8 mouse cellular contexts compared by ENCODE assay signal in genomic region chr2:118900826-118901140, GRCm38 (mm10). TPM values are rescaled to one million over a fixed set of nuclear protein-coding genes. Genes with fewer than 3 reads are reported as not detected.
DNase-seq lines count a peak whose midpoint lies in the region; ATAC-seq and TF ChIP-seq lines count a peak whose summit lies in the region.

No protein-coding gene starts in this region.

- H3K4me2 ChIP-seq in heart, embryonic 15.5 days: peak overlapping the region; percentile 98
- H3K4me2 ChIP-seq in forebrain, embryonic 16.5 days (ENCODE audit: low read length): peak overlapping the region; percentile 100
- peak overlapping the region; percentile 100 for H3K4me2 ChIP-seq in liver, postnatal 0 days (ENCODE audit: low read depth, low read length)

- peaks cover 57% of the 10 kb centered on the region for H3K4me1 ChIP-seq in heart, embryonic 15.5 days (replicated peaks)
- H3K4me1 ChIP-seq in ES-Bruce4 (ENCODE audit: control insufficient read depth, insufficient read depth, low read length): peaks cover 3% of the 10 kb centered on the region
- H3K4me1 ChIP-seq in forebrain, embryonic 16.5 days (replicated peaks; ENCODE audit: control insufficient read depth, insufficient read depth, low read length): peaks cover 56% of the 10 kb centered on the region
- H3K4me1 ChIP-seq in liver, postnatal 0 days (ENCODE audit: insufficient read depth): peaks cover 59% of the 10 kb centered on the region

- 0% methylated on average over 11 of the region's 11 CpGs for WGBS in heart, embryonic 15.5 days
- 1% methylated on average over 11 of the region's 11 CpGs for WGBS in forebrain, embryonic 16.5 days
- 1% methylated on average over 11 of the region's 11 CpGs for WGBS in liver, postnatal 0 days (ENCODE audit: insufficient replicate concordance)

- H3K36me3 ChIP-seq in heart, embryonic 15.5 days: no peaks in the 10 kb centered on the region
- H3K36me3 ChIP-seq in ES-Bruce4 (ENCODE audit: control insufficient read depth, insufficient read depth, low read length, poor library complexity, severe bottlenecking): no peaks in the 10 kb centered on the region
- no peaks in the 10 kb centered on the region for H3K36me3 ChIP-seq in forebrain, embryonic 16.5 days (ENCODE audit: control insufficient read depth, insufficient read depth)
- no peaks in the 10 kb centered on the region for H3K36me3 ChIP-seq in liver, postnatal 0 days (replicated peaks; ENCODE audit: insufficient read depth, low read length)

- intact Hi-C loops in heart, postnatal 14 days (cut with DNase I): loop anchor here (10.0 kb wide), 1 partner anchor 284 kb away; no protein-coding TSS in a partner anchor

- no peaks in the 10 kb centered on the region for H3K9me3 ChIP-seq in heart, embryonic 15.5 days (replicated peaks)
- H3K9me3 ChIP-seq in ES-Bruce4 (replicated peaks; ENCODE audit: control insufficient read depth, insufficient read depth, low read length, poor library complexity, severe bottlenecking): no peaks in the 10 kb centered on the region
- no peaks in the 10 kb centered on the region for H3K9me3 ChIP-seq in forebrain, embryonic 16.5 days (ENCODE audit: control insufficient read depth, low read length)
- H3K9me3 ChIP-seq in liver, postnatal 0 days (ENCODE audit: low read length): no peaks in the 10 kb centered on the region

- H3K9ac ChIP-seq in heart, embryonic 15.5 days: peak overlapping the region; percentile 52
- peak overlapping the region; percentile 39 for H3K9ac ChIP-seq in ES-Bruce4 (ENCODE audit: low read depth, poor library complexity, severe bottlenecking)
- H3K9ac ChIP-seq in forebrain, embryonic 16.5 days (replicated peaks; ENCODE audit: low read depth, low read length): peak overlapping the region; percentile 61
- peak overlapping the region; percentile 89 for H3K9ac ChIP-seq in liver, postnatal 0 days (replicated peaks)

- no peak overlapping the region for H3K27ac ChIP-seq in heart, embryonic 15.5 days
- H3K27ac ChIP-seq in ES-Bruce4 (ENCODE audit: insufficient read depth, low read length): no peak overlapping the region
- H3K27ac ChIP-seq in forebrain, embryonic 16.5 days (ENCODE audit: low read length): no peak overlapping the region
- H3K27ac ChIP-seq in liver, postnatal 0 days (ENCODE audit: low read depth): 0 out of 2 replicates have a peak overlapping the region, but pooled peaks have one; percentile 31

- DNase-seq in heart, postnatal 14 days: no peak
- no peak for DNase-seq in liver, postnatal 0 days
- no peak for DNase-seq in adrenal gland, postnatal 36 days
- no peak for DNase-seq in spleen, postnatal 10 days (ENCODE audit: low spot score in 2 of 2)

- peak overlapping the region; percentile 96 for H3K4me3 ChIP-seq in heart, embryonic 15.5 days
- peak overlapping the region; percentile 52 for H3K4me3 ChIP-seq in ES-Bruce4 (ENCODE audit: low read depth, low read length)
- peak overlapping the region; percentile 88 for H3K4me3 ChIP-seq in forebrain, embryonic 16.5 days (replicated peaks; ENCODE audit: low read length)
- peak overlapping the region; percentile 95 for H3K4me3 ChIP-seq in liver, postnatal 0 days (ENCODE audit: low read depth, low read length)

- TF ChIP-seq POLR2A in ES-Bruce4 (IDR thresholded peaks at IDR 0.05; ENCODE audit: insufficient read depth, low read length): no peak

- no peak for TF ChIP-seq CTCF in ES-Bruce4 (IDR thresholded peaks at IDR 0.05; ENCODE audit: low read depth, low read length)
- no peak for TF ChIP-seq CTCF in liver, postnatal 0 days (IDR thresholded peaks at IDR 0.05; ENCODE audit: low read depth)

- ATAC-seq in heart, embryonic 15.5 days (replicated peaks; ENCODE audit: insufficient number of reproducible peaks, insufficient read depth, low FRiP score, low read depth): no peak
- no peak; the same call in 1 of the 2 replicates for ATAC-seq in forebrain, embryonic 16.5 days
- ATAC-seq in liver, postnatal 0 days: no peak
- ATAC-seq in CD4-positive, CD25-positive, alpha-beta regulatory T cell, adult 4 months: no peak

- H3K27me3 ChIP-seq in heart, embryonic 15.5 days: peaks cover 46% of the 10 kb centered on the region
- peaks cover 9% of the 10 kb centered on the region; the same call in 1 of the 2 replicates for H3K27me3 ChIP-seq in ES-Bruce4 (ENCODE audit: control insufficient read depth, insufficient read depth, low read length, poor library complexity, severe bottlenecking)
- H3K27me3 ChIP-seq in forebrain, embryonic 16.5 days (replicated peaks; ENCODE audit: control insufficient read depth, insufficient read depth, low read length): peaks cover 40% of the 10 kb centered on the region
- peaks cover 48% of the 10 kb centered on the region for H3K27me3 ChIP-seq in liver, postnatal 0 days (ENCODE audit: insufficient read depth, low read length)

- TF ChIP-seq EP300 in ES-Bruce4 (IDR thresholded peaks at IDR 0.05; ENCODE audit: insufficient read depth, low read depth, low read length): no peak
- no peak for TF ChIP-seq EP300 in liver, postnatal 0 days (IDR thresholded peaks at IDR 0.05; ENCODE audit: low read depth)

RNA-seq across cellular contexts. Expression of gene Bahd1, which starts 0.6 kb away (rescaled TPM):
- 3.3 and 5.1 TPM in 2 replicates for polyA plus RNA-seq in heart, embryonic 15.5 days (2015; fragmentation: Nextera tagmentation; extraction: Ambion mirVana)
- 10 to 100 TPM; 15.9 to 17.7 TPM for total RNA-seq in heart, postnatal 14 days (2021)
- polyA plus RNA-seq in ES-Bruce4 (2011; ENCODE audit: insufficient read depth, insufficient read length, low read depth, missing spikeins): 12.2 and 14.1 TPM in 2 replicates
- polyA plus RNA-seq in forebrain, embryonic 16.5 days (2015; fragmentation: Nextera tagmentation; extraction: Ambion mirVana): 5.7 and 6.5 TPM in 2 replicates
- 2.4 and 2.5 TPM in 2 replicates for polyA plus RNA-seq in liver, postnatal 0 days (2015; fragmentation: Nextera tagmentation; extraction: Ambion mirVana)
- total RNA-seq in adrenal gland, postnatal 36 days (2021): 10 to 100 TPM; 40.3 to 42.3 TPM
- polyA plus RNA-seq in CD4-positive, CD25-positive, alpha-beta regulatory T cell, adult 4 months (2017; shearing (Covaris generic)): 1 to 10 TPM; 2.5 to 3.8 TPM

RNA-seq across cellular contexts. Expression of gene Chst14, which starts 25.5 kb away (rescaled TPM):
- 16.5 and 20.5 TPM in 2 replicates for polyA plus RNA-seq in heart, embryonic 15.5 days (2015; fragmentation: Nextera tagmentation; extraction: Ambion mirVana)
- 10 to 100 TPM; 10.2 to 11.3 TPM for total RNA-seq in heart, postnatal 14 days (2021)
- 9.3 and 10.3 TPM in 2 replicates for polyA plus RNA-seq in ES-Bruce4 (2011; ENCODE audit: insufficient read depth, insufficient read length, low read depth, missing spikeins)
- polyA plus RNA-seq in forebrain, embryonic 16.5 days (2015; fragmentation: Nextera tagmentation; extraction: Ambion mirVana): 5.4 and 6.1 TPM in 2 replicates
- polyA plus RNA-seq in liver, postnatal 0 days (2015; fragmentation: Nextera tagmentation; extraction: Ambion mirVana): 4.0 and 4.5 TPM in 2 replicates
- total RNA-seq in adrenal gland, postnatal 36 days (2021): 10 to 100 TPM in 1 of 2 experiments, 1 to 10 TPM in 1; 9.7 to 15.0 TPM
- 1 to 10 TPM in 1 of 2 experiments, under 1 TPM in 1; 0.96 to 1.5 TPM for polyA plus RNA-seq in CD4-positive, CD25-positive, alpha-beta regulatory T cell, adult 4 months (2017; shearing (Covaris generic))

RNA-seq across cellular contexts. Expression of gene Ivd, which starts 39.0 kb away (rescaled TPM):
- 80.6 and 87.9 TPM in 2 replicates for polyA plus RNA-seq in heart, embryonic 15.5 days (2015; fragmentation: Nextera tagmentation; extraction: Ambion mirVana)
- 100 to 1,000 TPM; 150 to 163 TPM for total RNA-seq in heart, postnatal 14 days (2021)
- 28.7 and 30.3 TPM in 2 replicates for polyA plus RNA-seq in ES-Bruce4 (2011; ENCODE audit: insufficient read depth, insufficient read length, low read depth, missing spikeins)
- polyA plus RNA-seq in forebrain, embryonic 16.5 days (2015; fragmentation: Nextera tagmentation; extraction: Ambion mirVana): 45.2 and 50.4 TPM in 2 replicates
- 47.0 and 50.4 TPM in 2 replicates for polyA plus RNA-seq in liver, postnatal 0 days (2015; fragmentation: Nextera tagmentation; extraction: Ambion mirVana)
- 100 to 1,000 TPM; 171 to 443 TPM for total RNA-seq in adrenal gland, postnatal 36 days (2021)
- polyA plus RNA-seq in CD4-positive, CD25-positive, alpha-beta regulatory T cell, adult 4 months (2017; shearing (Covaris generic)): 10 to 100 TPM; 45.7 to 58.8 TPM

Comparison
In these comparisons a context has a peak if more than half of its experiments do, and no peak if none do; other contexts are left out.
1. H3K9ac ChIP-seq: peak in every context shown above with its lines; median percentile 89 in liver, postnatal 0 days; 61 in forebrain, embryonic 16.5 days; 52 in heart, embryonic 15.5 days; 39 in ES-Bruce4.